Mouse (Mus musculus): ENCODE measurements around the gene Epha1. TPM values are rescaled to one million over a fixed set of nuclear protein-coding genes. Genes with fewer than 3 reads are reported as not detected.

Epha1 gene
- polyA plus RNA-seq (2012; rRNA removed): 3.7 and 4.0 TPM in 2 replicates

GRCm38 (mm10) chr6:42372816-42373547, at the start of gene Epha1:
Gene Epha1 (minus strand): TSS chr6:42373268.

GRCm38 (mm10) chr6:42405134-42405533, 32.1 kb upstream of the Epha1 start, which contains the start of gene Tas2r135:
Gene Tas2r135 (plus strand): TSS chr6:42405434.

GRCm38 (mm10) chr6:42399938-42400337, 26.9 kb upstream of the Epha1 start, which contains the start of gene Tas2r143:
Gene Tas2r143 (plus strand): TSS chr6:42400238.

GRCm38 (mm10) chr6:42349426-42350020, 23.5 kb downstream of the Epha1 start, which contains the start of gene Zyx:
Gene Zyx (plus strand): TSS chr6:42349630.

GRCm38 (mm10) chr6:42324482-42325267, 48.4 kb downstream of the Epha1 start, which contains the start of gene Fam131b:
Gene Fam131b (minus strand): TSS chr6:42324643.

Other genes with a start within 250 kb of the Epha1 start
- gene Tas2r139, start 232.3 kb downstream of the Epha1 start, polyA plus RNA-seq (2012; rRNA removed): not detected in 2 replicates
- not detected in 2 replicates for gene Tas2r144, start 157.9 kb downstream of the Epha1 start, polyA plus RNA-seq (2012; rRNA removed)
- 4.6 and 5.2 TPM in 2 replicates for gene Gstk1, start 127.3 kb downstream of the Epha1 start, polyA plus RNA-seq (2012; rRNA removed)
- 0.05 TPM in 1 of 2 replicates, not detected in the other for gene Tmem139, start 111.3 kb downstream of the Epha1 start, polyA plus RNA-seq (2012; rRNA removed)
- 26.3 and 29.7 TPM in 2 replicates for gene Casp2, start 108.3 kb downstream of the Epha1 start, polyA plus RNA-seq (2012; rRNA removed)
- 0.20 and 0.26 TPM in 2 replicates for gene Clcn1, start 86.6 kb downstream of the Epha1 start, polyA plus RNA-seq (2012; rRNA removed)
- 0.06 and 0.08 TPM in 2 replicates for gene Fam131b, start 48.6 kb downstream of the Epha1 start, polyA plus RNA-seq (2012; rRNA removed)
- 22.2 and 28.6 TPM in 2 replicates for gene Zyx, start 23.6 kb downstream of the Epha1 start, polyA plus RNA-seq (2012; rRNA removed)
- not detected in 2 replicates for gene Tas2r143, start 27.0 kb upstream of the Epha1 start, polyA plus RNA-seq (2012; rRNA removed)
- not detected in 2 replicates for gene Tas2r135, start 32.2 kb upstream of the Epha1 start, polyA plus RNA-seq (2012; rRNA removed)
- not detected in 2 replicates for gene Tas2r126, start 61.3 kb upstream of the Epha1 start, polyA plus RNA-seq (2012; rRNA removed)
- gene Olfr458, start 91.9 kb upstream of the Epha1 start, polyA plus RNA-seq (2012; rRNA removed): not detected in 2 replicates
- gene Olfr457, start 103.1 kb upstream of the Epha1 start, polyA plus RNA-seq (2012; rRNA removed): not detected in 2 replicates
- gene Olfr456, start 113.9 kb upstream of the Epha1 start, polyA plus RNA-seq (2012; rRNA removed): not detected in 2 replicates
- not detected in 2 replicates for gene Olfr455, start 174.3 kb upstream of the Epha1 start, polyA plus RNA-seq (2012; rRNA removed)
- gene Tcaf3, start 224.4 kb upstream of the Epha1 start, polyA plus RNA-seq (2012; rRNA removed): not detected in 2 replicates